Mouse (Mus musculus) hindbrain, embryonic 16.5 days (tissue): ENCODE results near the gene Arpc1a. TPM values are rescaled to one million over a fixed set of nuclear protein-coding genes. Genes with fewer than 3 reads are reported as not detected.
"Not testable (repeated sequence)": the region's sequence is repeated elsewhere in the genome, so short reads cannot be mapped to it uniquely, and the experiment has no call there.

ENCODE experiments used
- ATAC-seq: fragments of 200-750 bp; cut with Nextera tagmentation; 2 replicates; pipeline ENCODE4 v1.8.0; 2017; ENCODE audit warnings: moderate TSS enrichment, moderate library complexity
- H3K27ac ChIP-seq: fragments of 300-500 bp; sonication (generic); 2 replicates; pipeline ENCODE4 v1.5.1; 2014; ENCODE audit warnings: low read depth, mild to moderate bottlenecking, control low read depth, low read length, moderate library complexity
- H3K27me3 ChIP-seq: fragments of 300-500 bp; sonication (generic); replicated peaks from 2 replicates; pipeline ENCODE4 v1.6.1; 2014; ENCODE audit warnings: low read length; ENCODE audit not compliant: control insufficient read depth, insufficient read depth
- H3K36me3 ChIP-seq: fragments of 300-500 bp; sonication (generic); 2 replicates; pipeline ENCODE4 v1.6.1; 2014; ENCODE audit warnings: mild to moderate bottlenecking, low read length, moderate library complexity, mixed read lengths; ENCODE audit not compliant: control insufficient read depth, insufficient read depth
- H3K4me1 ChIP-seq: fragments of 300-500 bp; sonication (generic); 2 replicates; pipeline ENCODE4 v1.6.1; 2014; ENCODE audit warnings: low read depth, low read length; ENCODE audit not compliant: control insufficient read depth, insufficient read depth
- H3K4me2 ChIP-seq: fragments of 300-500 bp; sonication (generic); 2 replicates; pipeline ENCODE4 v1.6.1; 2014; ENCODE audit warnings: mild to moderate bottlenecking, low read length, control low read depth, moderate library complexity
- H3K4me3 ChIP-seq: fragments of 300-500 bp; sonication (generic); 2 replicates; pipeline ENCODE4 v1.5.1; 2014; ENCODE audit warnings: mild to moderate bottlenecking, low read length, control low read depth, moderate library complexity
- H3K9ac ChIP-seq: fragments of 300-500 bp; sonication (generic); 2 replicates; pipeline ENCODE4 v1.6.1; 2014; ENCODE audit warnings: low read depth, mild to moderate bottlenecking, control low read depth, low read length, moderate library complexity
- H3K9me3 ChIP-seq: fragments of 300-500 bp; sonication (generic); 2 replicates; pipeline ENCODE4 v1.6.1; 2014; ENCODE audit warnings: mild to moderate bottlenecking, low read length, moderate library complexity; ENCODE audit not compliant: control insufficient read depth
- WGBS: fragments of 180-500 bp; shearing (Covaris S2); extraction: QIAGEN DNeasy Blood & Tissue Kit; methylation state at CpG from one replicate; pipeline ENCODE4 v1.1.7; 2014; 5-methylcytosine and 5-hydroxymethylcytosine counted together
- polyA plus RNA-seq: library from polyadenylated mRNA; unstranded; fragments of >200 nt; fragmentation: Nextera tagmentation; extraction: Ambion mirVana; gene quantifications from 2 replicates; pipeline ENCODE4 v1.2.1, GENCODE M21; 2015

The Arpc1a gene
- polyA plus RNA-seq, result 234 and 235 TPM in 2 replicates

DNA sequence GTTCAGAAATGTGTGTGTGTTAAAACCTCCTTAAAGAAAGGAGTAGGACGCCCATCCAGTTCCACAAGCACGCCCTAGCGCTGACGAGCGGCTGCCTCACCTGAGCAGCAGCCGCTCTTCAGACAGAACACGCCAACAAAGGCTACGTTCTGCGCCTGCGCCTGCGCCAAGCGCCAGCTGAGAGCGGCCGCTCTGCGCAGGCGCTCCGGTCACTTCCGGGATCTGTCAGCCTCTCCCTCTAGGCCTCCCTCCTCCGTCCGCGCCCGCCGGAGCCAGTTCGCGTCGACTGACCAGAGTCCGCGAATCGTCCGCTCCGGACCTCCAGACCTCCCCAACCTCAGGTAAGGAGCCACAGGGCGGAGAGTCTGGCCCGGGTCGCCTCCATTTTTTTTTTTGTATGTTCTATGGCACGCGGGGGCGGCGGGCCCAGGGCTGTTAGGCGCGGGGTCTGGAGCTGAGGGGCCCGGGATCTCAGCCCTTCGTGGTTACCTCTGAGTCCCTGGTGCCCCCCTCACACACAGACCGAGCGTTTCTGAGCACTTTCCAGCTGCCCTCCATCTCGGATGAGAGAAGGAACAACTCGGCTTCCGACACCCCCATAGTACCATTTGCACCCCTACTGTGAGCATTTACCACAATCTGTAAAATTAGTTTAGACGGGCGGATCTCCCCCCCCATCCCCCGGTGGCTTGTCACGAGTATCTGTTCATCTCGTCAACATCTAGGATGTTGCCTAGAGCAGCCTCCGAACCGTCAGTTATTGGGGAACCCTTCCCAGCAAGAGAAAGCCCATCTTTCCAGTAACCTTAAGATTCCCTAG is at the start of gene Arpc1a, which contains the start of gene Kpna7:
Gene Arpc1a (plus strand): TSS at position 199 of the 820 bp plus-strand sequence.
Gene Kpna7 (minus strand): TSS at position 399 of the 820 bp plus-strand sequence.
- H3K9ac ChIP-seq, result peak within 1 kb of the TSS; percentile 93
- H3K4me3 ChIP-seq, result peak within 1 kb of the TSS; percentile 94
- peak within 1 kb of the TSS; percentile 88 for H3K4me2 ChIP-seq
- H3K9me3 ChIP-seq, result no peaks in the 10 kb centered on the region
- no peaks in the 10 kb centered on the region for H3K27me3 ChIP-seq
- H3K4me1 ChIP-seq, result peaks cover 11% of the 10 kb centered on the region
- H3K27ac ChIP-seq, result peak within 1 kb of the TSS; percentile 84
- 1% methylated on average over 54 of the region's 54 CpGs for whole genome bisulfite sequencing
- ATAC-seq, result peak; percentile 98
- H3K36me3 ChIP-seq, result no peaks in the 10 kb centered on the region

DNA sequence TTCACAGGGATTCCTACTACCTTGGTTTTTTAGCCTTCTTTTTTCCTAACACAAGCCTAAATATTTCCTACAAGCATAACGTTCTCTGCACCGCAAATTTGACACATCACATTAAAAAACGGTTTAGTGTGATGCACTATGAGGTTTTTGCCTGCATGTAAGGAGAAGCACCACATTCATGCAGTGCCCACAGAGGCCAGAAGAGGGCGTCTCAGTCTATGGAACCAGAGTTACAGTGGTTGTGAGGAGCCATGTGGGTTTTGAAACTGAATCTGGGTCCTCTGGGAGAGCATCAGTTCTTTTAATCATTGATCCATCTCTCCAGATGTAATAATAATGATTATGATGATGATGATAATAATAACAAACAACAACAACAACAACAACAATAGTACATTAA is 42.0 kb upstream of the Arpc1a start:
- WGBS, result 44% methylated on average over 4 of the region's 4 CpGs
- Histone ChIP-seq H3K4me1 (no peaks in the 10 kb centered on the region), H3K9ac (no peak overlapping the region), H3K9me3 (no peaks in the 10 kb centered on the region), H3K27ac (no peak overlapping the region), H3K4me3 (no peak overlapping the region), H3K27me3 (no peaks in the 10 kb centered on the region), H3K36me3 (no peaks in the 10 kb centered on the region), H3K4me2 (no peak overlapping the region)
- ATAC-seq, result no peak

DNA sequence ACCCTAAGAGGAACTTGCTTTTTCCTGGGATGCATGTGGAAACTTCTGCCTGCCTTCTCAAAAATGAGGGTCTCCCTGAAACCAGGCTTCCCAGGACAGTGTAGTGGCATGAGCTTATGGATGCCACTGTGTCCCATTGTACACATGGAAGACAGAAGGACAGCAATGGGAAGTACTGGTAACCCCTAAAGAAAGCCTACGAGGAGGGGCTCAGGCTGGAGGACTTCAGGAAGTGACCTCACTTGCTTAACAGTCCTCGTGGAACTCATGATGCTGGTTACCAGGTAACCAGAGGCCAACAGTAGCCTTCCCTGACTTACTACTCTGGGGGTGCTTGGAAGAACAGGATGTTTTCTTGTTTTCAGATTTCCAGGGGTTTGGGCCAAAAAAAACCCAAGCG is 40.9 kb upstream of the Arpc1a start, which contains the start of gene 1700018F24Rik:
Gene 1700018F24Rik (plus strand): TSS at position 301 of the 400 bp plus-strand sequence.
- not testable (repeated sequence) for H3K27me3 ChIP-seq, H3K9me3 ChIP-seq, ATAC-seq, H3K4me1 ChIP-seq, H3K36me3 ChIP-seq, H3K27ac ChIP-seq, H3K4me3 ChIP-seq, H3K9ac ChIP-seq, H3K4me2 ChIP-seq
- 80% methylated on average over 3 of the region's 3 CpGs for WGBS

DNA sequence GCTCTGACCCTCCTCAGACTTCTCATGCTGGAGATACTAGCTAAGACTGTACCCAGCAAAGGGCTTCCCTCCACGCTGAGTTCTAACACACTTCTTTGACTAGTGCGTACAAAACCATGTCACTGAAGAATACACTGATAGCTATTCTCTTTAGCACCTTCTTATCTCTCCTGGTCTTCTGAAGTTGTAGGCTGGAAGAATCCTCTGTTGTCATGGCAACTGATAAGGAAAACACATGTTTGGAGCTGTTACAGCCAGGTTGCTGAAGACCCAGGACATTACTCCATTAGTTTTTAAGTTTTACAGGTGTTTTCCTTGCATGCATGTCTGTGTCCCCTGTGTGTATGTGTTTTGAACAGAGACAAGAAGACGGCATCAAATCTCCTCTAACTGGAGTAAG is 29.4 kb upstream of the Arpc1a start:
- not testable (repeated sequence) for H3K27ac ChIP-seq, ATAC-seq, H3K9ac ChIP-seq, H3K4me2 ChIP-seq, H3K36me3 ChIP-seq, H3K4me3 ChIP-seq, H3K9me3 ChIP-seq, H3K4me1 ChIP-seq, H3K27me3 ChIP-seq
- WGBS, result 87% methylated on average over 3 of the region's 3 CpGs

DNA sequence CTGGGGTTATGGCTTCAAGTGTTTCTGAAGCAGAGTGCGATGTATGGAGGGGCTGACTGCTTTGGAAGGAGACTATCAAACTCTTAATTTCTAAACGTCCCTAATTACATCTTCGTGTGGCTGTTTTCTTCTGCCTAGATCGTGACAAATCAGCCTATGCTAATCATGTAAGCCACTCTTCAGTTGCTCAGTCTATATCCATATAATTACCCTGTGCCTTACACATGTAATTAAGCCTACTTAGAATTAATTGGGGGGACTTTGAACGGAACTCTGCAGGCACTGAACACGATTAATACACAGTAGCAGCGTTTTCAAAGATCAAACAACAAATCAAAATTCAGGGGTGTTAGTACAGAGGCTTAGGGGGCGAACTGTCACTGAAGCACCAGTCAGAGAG is 25.7 kb upstream of the Arpc1a start:
- Histone ChIP-seq H3K4me3 (no peak overlapping the region), H3K27me3 (no peaks in the 10 kb centered on the region), H3K4me1 (no peaks in the 10 kb centered on the region), H3K4me2 (no peak overlapping the region), H3K36me3 (no peaks in the 10 kb centered on the region), H3K27ac (no peak overlapping the region), H3K9ac (no peak overlapping the region), H3K9me3 (no peaks in the 10 kb centered on the region)
- WGBS, result 74% methylated on average over 8 of the region's 8 CpGs
- no peak for ATAC-seq

DNA sequence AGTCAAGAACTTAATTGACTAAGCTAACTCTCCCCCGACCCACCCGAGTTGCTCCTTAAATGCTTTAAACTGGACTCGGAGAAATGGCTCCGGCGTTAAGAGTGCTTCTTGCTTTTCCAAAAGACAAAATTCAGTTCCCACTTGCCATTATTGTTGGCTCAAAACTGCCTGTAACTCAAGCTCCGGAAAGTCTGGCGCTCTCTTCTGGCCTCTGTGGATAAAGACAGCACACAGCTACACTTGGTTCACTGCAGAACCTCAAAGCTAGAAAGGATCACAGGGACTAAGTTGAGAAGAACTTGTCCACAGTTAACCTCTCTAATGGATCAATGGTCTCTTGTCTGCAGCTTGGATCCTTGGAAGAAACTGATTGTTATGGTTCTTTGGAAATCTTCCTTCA is 24.9 kb upstream of the Arpc1a start:
- H3K36me3 ChIP-seq, result no peaks in the 10 kb centered on the region
- no peak overlapping the region for H3K27ac ChIP-seq
- H3K4me2 ChIP-seq, result no peak overlapping the region
- no peaks in the 10 kb centered on the region for H3K27me3 ChIP-seq
- no peaks in the 10 kb centered on the region for H3K4me1 ChIP-seq
- no peaks in the 10 kb centered on the region for H3K9me3 ChIP-seq
- ATAC-seq, result no peak
- WGBS, result 92% methylated on average over 7 of the region's 7 CpGs
- H3K4me3 ChIP-seq, result no peak overlapping the region
- H3K9ac ChIP-seq, result no peak overlapping the region

DNA sequence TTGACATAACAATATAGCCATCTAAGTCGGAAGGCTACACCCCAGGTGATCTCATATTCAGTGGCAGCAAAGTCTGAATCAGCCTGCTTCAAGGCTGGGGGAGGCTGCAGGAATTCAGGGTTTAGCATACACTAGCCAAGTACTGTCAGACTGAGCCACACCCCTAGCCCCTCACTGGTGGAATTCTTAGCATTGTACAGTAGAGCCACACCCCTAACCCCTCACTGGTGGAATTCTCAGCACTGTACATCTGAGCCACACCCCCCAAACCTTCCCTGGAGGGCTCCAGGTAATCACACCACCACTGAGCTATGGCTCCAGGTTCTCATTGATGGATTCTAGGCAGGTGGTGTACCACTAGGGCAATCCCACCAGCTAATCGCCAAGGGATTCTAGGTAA is 24.1 kb upstream of the Arpc1a start:
- Histone ChIP-seq H3K9ac (no peak overlapping the region), H3K27me3 (no peaks in the 10 kb centered on the region), H3K36me3 (no peaks in the 10 kb centered on the region), H3K9me3 (no peaks in the 10 kb centered on the region), H3K4me3 (no peak overlapping the region), H3K27ac (no peak overlapping the region), H3K4me1 (no peaks in the 10 kb centered on the region), H3K4me2 (no peak overlapping the region)
- ATAC-seq, result no peak
- WGBS, result 85% methylated on average over 2 of the region's 2 CpGs

DNA sequence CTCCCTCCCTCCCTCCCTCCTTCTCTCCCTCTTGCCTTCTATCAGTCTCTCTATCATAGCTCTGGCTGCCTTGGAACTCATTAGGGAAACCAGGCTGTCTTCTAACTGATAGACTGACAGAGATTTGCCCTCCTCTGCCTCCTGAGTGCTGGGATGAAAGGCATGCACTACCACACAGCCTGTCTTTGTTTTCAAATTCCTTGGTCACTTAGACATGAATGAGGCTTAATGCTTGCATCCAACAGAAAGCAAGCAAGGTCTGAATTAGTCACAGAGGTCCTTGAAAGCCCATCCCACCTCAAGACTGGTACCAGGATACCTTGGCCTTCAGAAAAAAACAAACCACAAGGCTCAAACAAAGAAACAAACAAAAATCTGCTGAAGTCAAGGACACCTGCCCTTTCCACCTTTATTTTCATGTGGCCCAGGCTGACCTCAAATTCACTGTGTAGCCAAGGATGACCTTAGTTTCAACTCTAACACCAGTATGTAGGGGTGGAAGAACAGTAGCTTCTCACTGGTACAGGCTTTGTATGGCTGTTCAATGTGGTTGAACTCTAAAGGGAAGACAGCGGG is 18.8 kb upstream of the Arpc1a start:
- no peak for ATAC-seq

DNA sequence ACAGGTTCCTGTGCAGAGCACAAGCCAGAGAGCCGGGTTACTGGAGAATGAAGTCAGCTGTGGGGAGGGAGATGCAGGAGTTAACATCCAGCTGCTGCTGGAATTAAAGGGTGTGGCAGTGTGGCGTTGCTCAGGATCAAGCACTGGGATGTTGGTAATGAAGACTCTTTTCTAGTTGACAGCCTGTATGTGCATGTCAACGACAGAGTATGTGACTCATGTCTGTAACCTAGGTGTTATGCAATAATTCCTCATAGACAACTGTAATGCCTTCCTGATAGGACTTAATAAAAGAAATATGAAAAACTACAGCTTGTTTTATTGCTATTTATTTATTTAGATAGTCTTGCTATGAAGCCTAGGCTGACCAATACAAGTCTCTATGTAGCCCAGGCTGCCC is 14.8 kb upstream of the Arpc1a start:
- Histone ChIP-seq H3K9me3 (no peaks in the 10 kb centered on the region), H3K4me1 (no peaks in the 10 kb centered on the region), H3K4me2 (no peak overlapping the region), H3K36me3 (no peaks in the 10 kb centered on the region), H3K9ac (no peak overlapping the region), H3K27me3 (no peaks in the 10 kb centered on the region), H3K4me3 (no peak overlapping the region), H3K27ac (no peak overlapping the region)
- 52% methylated on average over 3 of the region's 3 CpGs for WGBS
- ATAC-seq, result no peak

More for the DNA sequence above, 18.8 kb upstream of the Arpc1a start:
- WGBS, result 83% methylated on average over 1 of the region's 1 CpGs
- H3K9me3 ChIP-seq, result no peaks in the 10 kb centered on the region
- H3K4me1 ChIP-seq, result no peaks in the 10 kb centered on the region
- H3K27me3 ChIP-seq, result no peaks in the 10 kb centered on the region
- H3K9ac ChIP-seq, result no peak overlapping the region
- H3K36me3 ChIP-seq, result no peaks in the 10 kb centered on the region
- H3K27ac ChIP-seq, result no peak overlapping the region
- no peak overlapping the region for H3K4me3 ChIP-seq
- H3K4me2 ChIP-seq, result no peak overlapping the region
